In the genomic region with DNA sequence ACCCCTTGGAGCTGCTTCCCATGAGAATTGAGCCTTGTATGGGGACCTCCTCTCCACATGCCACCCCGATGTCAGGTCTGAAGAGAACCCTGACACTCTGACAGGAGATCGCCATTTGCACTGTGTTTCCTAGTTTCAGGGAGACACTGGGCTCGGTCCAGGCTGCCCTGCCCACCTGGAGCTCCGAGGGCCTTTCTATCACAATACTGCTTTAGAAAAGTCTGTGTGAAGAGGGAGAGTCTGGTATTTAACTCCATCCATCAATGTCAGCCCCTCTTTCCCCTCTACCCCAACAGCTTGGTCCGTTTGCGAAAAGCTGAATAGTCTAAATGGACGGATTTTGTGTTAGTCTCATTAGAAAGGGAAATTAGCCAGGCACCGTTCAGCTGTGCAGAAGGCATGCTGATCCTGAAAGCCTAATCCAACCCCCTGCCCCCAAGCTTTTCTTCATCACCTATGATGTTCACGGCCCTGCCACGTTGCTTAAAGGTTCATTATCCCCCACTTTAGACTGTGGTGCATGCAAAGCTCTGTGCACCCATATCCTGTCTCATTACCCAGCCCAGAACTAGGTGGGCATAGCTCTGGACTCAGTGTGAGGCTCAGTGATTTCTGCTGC, we compare ENCODE assay signal across 13 mouse cellular contexts.
DNase-seq lines count a peak whose midpoint lies in the region; ATAC-seq lines count a peak whose summit lies in the region.
"Had no signal": no experiment of that assay in that cellular context is flagged by ENCODE, and none has a peak within 500 bp of the region (broad histone marks: within the 10 kb centered on the region; RNA-seq: fewer than 3 reads in every experiment).

No protein-coding gene starts in this region.

- no peak overlapping the region for H3K9ac ChIP-seq in forebrain, embryonic 13.5 days
- no peak overlapping the region; the same call in 1 of the 2 replicates for H3K9ac ChIP-seq in hindbrain, embryonic 16.5 days (ENCODE audit: low read depth, low read length)
- H3K9ac ChIP-seq: liver, embryonic 13.5 days had no signal

- peak; percentile 91 for ATAC-seq in forebrain, embryonic 13.5 days
- ATAC-seq in hindbrain, embryonic 16.5 days: peak; percentile 94
- ATAC-seq: activated CD4-positive, CD25-positive, alpha-beta regulatory T cell, adult 4 months; intestine, embryonic 16.5 days had no signal

- peaks cover 58% of the 10 kb centered on the region for H3K4me1 ChIP-seq in forebrain, embryonic 13.5 days
- H3K4me1 ChIP-seq in hindbrain, embryonic 16.5 days (ENCODE audit: control insufficient read depth, insufficient read depth, low read depth, low read length): peaks cover 11% of the 10 kb centered on the region
- H3K4me1 ChIP-seq: liver, embryonic 13.5 days had no signal

- peak overlapping the region; percentile 46 for H3K4me2 ChIP-seq in forebrain, embryonic 13.5 days
- H3K4me2 ChIP-seq in hindbrain, embryonic 16.5 days (ENCODE audit: low read length): peak overlapping the region; percentile 25
- H3K4me2 ChIP-seq: liver, embryonic 13.5 days had no signal

- peak; percentile 76 for DNase-seq in embryo, embryonic 11 days
- DNase-seq in neural tube, embryonic 10.5 days (ENCODE audit: extremely low spot score, low spot score): peak; percentile 51
- no peak for DNase-seq in yolk sac, embryonic 10.5 days (ENCODE audit: low spot score)
- DNase-seq in MN1 (ENCODE audit: low spot score): no peak
- no peak for DNase-seq in gastrocnemius, postnatal 25 days
- DNase-seq in heart, adult 18-20 months: no peak
- DNase-seq: cerebellum, adult 11 months; liver, embryonic 13.5 days; thymus, adult 2 months had no signal

- peak overlapping the region; percentile 78 for H3K27ac ChIP-seq in forebrain, embryonic 13.5 days
- peak overlapping the region; percentile 59 for H3K27ac ChIP-seq in hindbrain, embryonic 16.5 days (ENCODE audit: low read depth, low read length)
- H3K27ac ChIP-seq: liver, embryonic 13.5 days had no signal

- H3K27me3 ChIP-seq in forebrain, embryonic 13.5 days: no peaks in the 10 kb centered on the region
- no peaks in the 10 kb centered on the region for H3K27me3 ChIP-seq in hindbrain, embryonic 16.5 days (replicated peaks; ENCODE audit: control insufficient read depth, insufficient read depth, low read length)
- H3K27me3 ChIP-seq: liver, embryonic 13.5 days had no signal

- H3K4me3 ChIP-seq in forebrain, embryonic 13.5 days: no peak overlapping the region
- H3K4me3 ChIP-seq in hindbrain, embryonic 16.5 days (ENCODE audit: low read length): no peak overlapping the region
- H3K4me3 ChIP-seq: liver, embryonic 13.5 days had no signal

- H3K9me3 ChIP-seq in forebrain, embryonic 13.5 days (replicated peaks): no peaks in the 10 kb centered on the region
- no peaks in the 10 kb centered on the region for H3K9me3 ChIP-seq in hindbrain, embryonic 16.5 days (ENCODE audit: control insufficient read depth, low read length)
- H3K9me3 ChIP-seq: liver, embryonic 13.5 days had no signal

- no peaks in the 10 kb centered on the region for H3K36me3 ChIP-seq in forebrain, embryonic 13.5 days (ENCODE audit: poor library complexity, severe bottlenecking)
- no peaks in the 10 kb centered on the region for H3K36me3 ChIP-seq in hindbrain, embryonic 16.5 days (ENCODE audit: control insufficient read depth, insufficient read depth, low read length)
- H3K36me3 ChIP-seq: liver, embryonic 13.5 days had no signal

- WGBS in forebrain, embryonic 13.5 days: 6% methylated on average over 10 of the region's 10 CpGs
- 20% methylated on average over 10 of the region's 10 CpGs for WGBS in hindbrain, embryonic 16.5 days

Comparison
In these comparisons a context has a peak if more than half of its experiments do, and no peak if none do; other contexts are left out.
1. DNase-seq: peak in embryo, embryonic 11 days (single experiment) and neural tube, embryonic 10.5 days (single experiment); none in yolk sac, embryonic 10.5 days (single experiment), MN1 (single experiment), gastrocnemius, postnatal 25 days (single experiment) and heart, adult 18-20 months (0 of 2).